ENCODE assay signal across 9 mouse cellular contexts in genomic region chr9:29943209-29944070, GRCm38 (mm10). TPM values are rescaled to one million over a fixed set of nuclear protein-coding genes. Genes with fewer than 3 reads are reported as not detected.
DNase-seq lines count a peak whose midpoint lies in the region; ATAC-seq and TF ChIP-seq lines count a peak whose summit lies in the region.
"Had no signal": no experiment of that assay in that cellular context is flagged by ENCODE, and none has a peak within 500 bp of the region (broad histone marks: within the 10 kb centered on the region; RNA-seq: fewer than 3 reads in every experiment).

No protein-coding gene starts in this region.

- H3K27me3 ChIP-seq in hindbrain, embryonic 10.5 days (ENCODE audit: insufficient read depth, poor library complexity, severe bottlenecking): peaks cover 15% of the 10 kb centered on the region
- H3K27me3 ChIP-seq in hindbrain, embryonic 11.5 days (ENCODE audit: control insufficient read depth, insufficient read depth, low read length): 0 out of 2 replicates have a peak, but pooled peaks cover 3% of the 10 kb centered on the region
- H3K27me3 ChIP-seq in embryonic facial prominence, embryonic 10.5 days (replicated peaks; ENCODE audit: low read depth, poor library complexity, severe bottlenecking): peaks cover 15% of the 10 kb centered on the region
- H3K27me3 ChIP-seq in forebrain, embryonic 16.5 days (replicated peaks; ENCODE audit: control insufficient read depth, insufficient read depth, low read length): no peaks in the 10 kb centered on the region
- no peaks in the 10 kb centered on the region for H3K27me3 ChIP-seq in lung, postnatal 0 days (replicated peaks; ENCODE audit: insufficient read depth, low read length)

- H3K4me3 ChIP-seq in hindbrain, embryonic 10.5 days: peak overlapping the region; percentile 33
- no peak overlapping the region for H3K4me3 ChIP-seq in hindbrain, embryonic 11.5 days (ENCODE audit: low read depth, low read length)
- H3K4me3 ChIP-seq in embryonic facial prominence, embryonic 10.5 days: peak overlapping the region; percentile 38
- 0 out of 2 replicates have a peak overlapping the region, but pooled peaks have one; percentile 10 for H3K4me3 ChIP-seq in forebrain, embryonic 16.5 days (replicated peaks; ENCODE audit: low read length)
- no peak overlapping the region for H3K4me3 ChIP-seq in lung, postnatal 0 days (ENCODE audit: low read depth, low read length)

- no peaks in the 10 kb centered on the region for H3K36me3 ChIP-seq in hindbrain, embryonic 10.5 days
- no peaks in the 10 kb centered on the region for H3K36me3 ChIP-seq in hindbrain, embryonic 11.5 days (ENCODE audit: control insufficient read depth, insufficient read depth, low read length)
- no peaks in the 10 kb centered on the region for H3K36me3 ChIP-seq in embryonic facial prominence, embryonic 10.5 days (replicated peaks)
- H3K36me3 ChIP-seq in forebrain, embryonic 16.5 days (ENCODE audit: control insufficient read depth, insufficient read depth): no peaks in the 10 kb centered on the region
- H3K36me3 ChIP-seq in lung, postnatal 0 days (ENCODE audit: insufficient read depth, low read length): no peaks in the 10 kb centered on the region

- no peak for TF ChIP-seq EP300 in lung, postnatal 0 days (IDR thresholded peaks at IDR 0.05)

- no peaks in the 10 kb centered on the region for H3K9me3 ChIP-seq in hindbrain, embryonic 10.5 days
- H3K9me3 ChIP-seq in hindbrain, embryonic 11.5 days (ENCODE audit: control insufficient read depth, low read length): no peaks in the 10 kb centered on the region
- no peaks in the 10 kb centered on the region for H3K9me3 ChIP-seq in embryonic facial prominence, embryonic 10.5 days
- H3K9me3 ChIP-seq in forebrain, embryonic 16.5 days (ENCODE audit: control insufficient read depth, low read length): no peaks in the 10 kb centered on the region
- no peaks in the 10 kb centered on the region for H3K9me3 ChIP-seq in lung, postnatal 0 days (ENCODE audit: low read length)

- WGBS in hindbrain, embryonic 10.5 days: 25% methylated on average over 20 of the region's 20 CpGs
- 28% methylated on average over 20 of the region's 20 CpGs for WGBS in hindbrain, embryonic 11.5 days
- 22% methylated on average over 20 of the region's 20 CpGs for WGBS in embryonic facial prominence, embryonic 10.5 days
- 10% methylated on average over 20 of the region's 20 CpGs for WGBS in forebrain, embryonic 16.5 days
- 21% methylated on average over 20 of the region's 20 CpGs for WGBS in lung, postnatal 0 days

- H3K4me2 ChIP-seq in hindbrain, embryonic 11.5 days (replicated peaks; ENCODE audit: low read depth, low read length): no peak overlapping the region
- peak overlapping the region; percentile 43 for H3K4me2 ChIP-seq in forebrain, embryonic 16.5 days (ENCODE audit: low read length)
- H3K4me2 ChIP-seq in lung, postnatal 0 days (replicated peaks; ENCODE audit: low read depth, low read length): peak overlapping the region; percentile 19; the same call in 1 of the 2 replicates

- 0 out of 2 replicates have a peak overlapping the region, but pooled peaks have one; percentile 23 for H3K27ac ChIP-seq in hindbrain, embryonic 10.5 days
- H3K27ac ChIP-seq in hindbrain, embryonic 11.5 days (ENCODE audit: low read depth, low read length): no peak overlapping the region
- 0 out of 2 replicates have a peak overlapping the region, but pooled peaks have one; percentile 51 for H3K27ac ChIP-seq in embryonic facial prominence, embryonic 10.5 days (replicated peaks)
- H3K27ac ChIP-seq in forebrain, embryonic 16.5 days (ENCODE audit: low read length): 0 out of 2 replicates have a peak overlapping the region, but pooled peaks have one; percentile 26
- no peak overlapping the region for H3K27ac ChIP-seq in lung, postnatal 0 days (ENCODE audit: low read length)
- H3K27ac ChIP-seq: liver, embryonic 14.5 days had no signal

- ATAC-seq in hindbrain, embryonic 11.5 days (ENCODE audit: low FRiP score): no peak
- ATAC-seq in forebrain, embryonic 16.5 days: peak; percentile 45; the same call in 1 of the 2 replicates
- ATAC-seq in lung, postnatal 0 days: no peak

- no peak overlapping the region for H3K9ac ChIP-seq in hindbrain, embryonic 11.5 days (ENCODE audit: low read depth, low read length)
- H3K9ac ChIP-seq in forebrain, embryonic 16.5 days (replicated peaks; ENCODE audit: low read depth, low read length): no peak overlapping the region; the same call in 1 of the 2 replicates
- no peak overlapping the region for H3K9ac ChIP-seq in lung, postnatal 0 days (replicated peaks; ENCODE audit: low read depth)
- H3K9ac ChIP-seq: liver, embryonic 14.5 days had no signal

- H3K4me1 ChIP-seq in hindbrain, embryonic 10.5 days (replicated peaks): peaks cover 10% of the 10 kb centered on the region
- no peaks in the 10 kb centered on the region; the same call in 1 of the 2 replicates for H3K4me1 ChIP-seq in hindbrain, embryonic 11.5 days (replicated peaks; ENCODE audit: control insufficient read depth, insufficient read depth, low read length)
- H3K4me1 ChIP-seq in embryonic facial prominence, embryonic 10.5 days: peaks cover 10% of the 10 kb centered on the region; the same call in 1 of the 2 replicates
- peaks cover 26% of the 10 kb centered on the region for H3K4me1 ChIP-seq in forebrain, embryonic 16.5 days (replicated peaks; ENCODE audit: control insufficient read depth, insufficient read depth, low read length)
- no peaks in the 10 kb centered on the region for H3K4me1 ChIP-seq in lung, postnatal 0 days (ENCODE audit: insufficient read depth, low read depth, low read length)

- no peak for TF ChIP-seq CTCF in lung, postnatal 0 days (IDR thresholded peaks at IDR 0.05)

- no peak for DNase-seq in hindbrain, embryonic 10.5 days (ENCODE audit: low spot score)
- no peak for DNase-seq in hindbrain, embryonic 11.5 days (ENCODE audit: low spot score)
- peak; percentile 33 for DNase-seq in embryonic facial prominence, embryonic 10.5 days (ENCODE audit: low spot score)
- DNase-seq in lung, postnatal 0 days (ENCODE audit: low spot score): no peak
- no peak for DNase-seq in yolk sac, embryonic 10.5 days (ENCODE audit: low spot score)
- DNase-seq in thymus, postnatal 4 days: no peak
- DNase-seq in adrenal gland, postnatal 25 days: no peak

RNA-seq across cellular contexts. Expression of gene Ntm, which starts 19.5 kb away (rescaled TPM):
- 10.8 and 12.1 TPM in 2 replicates for polyA plus RNA-seq in hindbrain, embryonic 10.5 days (2016; fragmentation: Nextera tagmentation; extraction: Ambion mirVana)
- 27.0 and 30.6 TPM in 2 replicates for polyA plus RNA-seq in hindbrain, embryonic 11.5 days (2014; fragmentation: Nextera tagmentation; extraction: Ambion mirVana)
- 8.1 and 9.1 TPM in 2 replicates for polyA plus RNA-seq in embryonic facial prominence, embryonic 10.5 days (2016; fragmentation: Nextera tagmentation; extraction: Ambion mirVana)
- 99.3 and 134 TPM in 2 replicates for polyA plus RNA-seq in forebrain, embryonic 16.5 days (2015; fragmentation: Nextera tagmentation; extraction: Ambion mirVana)
- polyA plus RNA-seq in lung, postnatal 0 days (2015; fragmentation: Nextera tagmentation; extraction: Ambion mirVana): 0.76 and 1.1 TPM in 2 replicates
- total RNA-seq in adrenal gland, postnatal 25 days (2021): 0.94 TPM in 1 of 2 replicates, not detected in the other

Comparison
In these comparisons a context has a peak if more than half of its experiments do, and no peak if none do; other contexts are left out.
1. H3K27ac ChIP-seq: peak in hindbrain, embryonic 10.5 days (single experiment), embryonic facial prominence, embryonic 10.5 days (single experiment) and forebrain, embryonic 16.5 days (single experiment); none in hindbrain, embryonic 11.5 days (single experiment) and lung, postnatal 0 days (single experiment).
2. H3K4me3 ChIP-seq: peak in hindbrain, embryonic 10.5 days (single experiment), embryonic facial prominence, embryonic 10.5 days (single experiment) and forebrain, embryonic 16.5 days (single experiment); none in hindbrain, embryonic 11.5 days (single experiment) and lung, postnatal 0 days (single experiment).